Comparison of ENCODE assay signal across 10 mouse cellular contexts in genomic region chr12:75280502-75280901, GRCm38 (mm10). TPM values are rescaled to one million over a fixed set of nuclear protein-coding genes. Genes with fewer than 3 reads are reported as not detected.
DNase-seq lines count a peak whose midpoint lies in the region; ATAC-seq lines count a peak whose summit lies in the region.
"Had no signal": no experiment of that assay in that cellular context is flagged by ENCODE, and none has a peak within 500 bp of the region (broad histone marks: within the 10 kb centered on the region; RNA-seq: fewer than 3 reads in every experiment).

No protein-coding gene starts in this region.

- H3K36me3 ChIP-seq in neural tube, embryonic 15.5 days: no peaks in the 10 kb centered on the region
- H3K36me3 ChIP-seq: limb, embryonic 10.5 days; neural tube, embryonic 12.5 days had no signal

- H3K27me3 ChIP-seq in neural tube, embryonic 15.5 days (replicated peaks): no peaks in the 10 kb centered on the region
- H3K27me3 ChIP-seq: neural tube, embryonic 12.5 days had no signal

- no peak for ATAC-seq in neural tube, embryonic 15.5 days (ENCODE audit: low FRiP score)

- no peak overlapping the region for H3K4me3 ChIP-seq in neural tube, embryonic 15.5 days (replicated peaks)
- H3K4me3 ChIP-seq: limb, embryonic 10.5 days; neural tube, embryonic 12.5 days had no signal

- no peaks in the 10 kb centered on the region for H3K9me3 ChIP-seq in neural tube, embryonic 15.5 days (replicated peaks)
- H3K9me3 ChIP-seq: limb, embryonic 10.5 days; neural tube, embryonic 12.5 days had no signal

- no peak overlapping the region for H3K9ac ChIP-seq in neural tube, embryonic 15.5 days (replicated peaks)
- H3K9ac ChIP-seq: neural tube, embryonic 12.5 days had no signal

- H3K4me2 ChIP-seq in neural tube, embryonic 15.5 days: no peak overlapping the region
- H3K4me2 ChIP-seq: neural tube, embryonic 12.5 days had no signal

- H3K27ac ChIP-seq in neural tube, embryonic 15.5 days (replicated peaks): no peak overlapping the region
- H3K27ac ChIP-seq: limb, embryonic 10.5 days; neural tube, embryonic 12.5 days had no signal

- no peaks in the 10 kb centered on the region for H3K4me1 ChIP-seq in neural tube, embryonic 15.5 days
- H3K4me1 ChIP-seq: neural tube, embryonic 12.5 days had no signal

- 75% methylated on average over 7 of the region's 7 CpGs for WGBS in neural tube, embryonic 15.5 days

- peak; percentile 44 to 54 for DNase-seq in cerebellum, postnatal 10 days
- DNase-seq in cerebellum, adult 9-11 months: no peak
- DNase-seq in neural tube, embryonic 10.5 days (ENCODE audit: extremely low spot score, low spot score): peak; percentile 15
- DNase-seq in heart, postnatal 4 days: peak; percentile 48
- DNase-seq in thymus, postnatal 4 days: peak; percentile 20
- no peak for DNase-seq in spleen, postnatal 10 days (ENCODE audit: low spot score in 2 of 2)
- DNase-seq in spleen, postnatal 14 days (ENCODE audit: low spot score in 2 of 2): no peak

RNA-seq across cellular contexts. Expression of gene Rhoj, which starts 27.6 kb away (rescaled TPM):
- polyA plus RNA-seq in neural tube, embryonic 15.5 days (2015; fragmentation: Nextera tagmentation; extraction: Ambion mirVana): 25.9 and 28.4 TPM in 2 replicates
- 10 to 100 TPM; 42.7 to 43.7 TPM for total RNA-seq in heart, postnatal 4 days (2021)

Comparison
In these comparisons a context has a peak if more than half of its experiments do, and no peak if none do; other contexts are left out.
1. DNase-seq: peak in cerebellum, postnatal 10 days (2 of 2), neural tube, embryonic 10.5 days (single experiment), heart, postnatal 4 days (single experiment) and thymus, postnatal 4 days (single experiment); none in cerebellum, adult 9-11 months (single experiment), spleen, postnatal 10 days (0 of 2) and spleen, postnatal 14 days (0 of 2).